ENCODE assay signal across 29 mouse cellular contexts in the genomic region with DNA sequence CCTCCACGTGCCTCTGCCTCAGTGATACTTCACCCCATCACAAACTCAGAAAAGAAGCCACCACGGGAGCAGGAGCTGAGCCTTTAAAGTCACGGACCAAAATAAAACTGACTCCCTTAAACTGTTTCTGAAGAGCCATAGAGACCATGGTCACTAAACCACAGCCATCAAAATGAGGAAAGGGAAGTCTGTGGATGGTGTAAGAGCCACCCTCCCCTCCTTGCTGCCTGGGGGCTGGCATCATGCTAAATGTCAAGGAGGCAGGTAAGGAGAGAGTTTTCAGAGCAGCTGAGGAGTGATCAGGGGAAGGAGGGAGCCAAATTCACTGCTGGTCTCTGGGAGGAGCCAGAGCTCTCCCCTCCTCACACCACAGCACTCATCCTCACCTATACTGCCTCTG.
A peak's percentile ranks its signal among the peaks of the same experiment; 100 is the strongest.
DNase-seq lines count a peak whose midpoint lies in the region; ATAC-seq lines count a peak whose summit lies in the region.
"Had no signal": no experiment of that assay in that cellular context is flagged by ENCODE, and none has a peak within 500 bp of the region (broad histone marks: within the 10 kb centered on the region; RNA-seq: fewer than 3 reads in every experiment).

No protein-coding gene starts in this region.

- peaks cover 10% of the 10 kb centered on the region; the same call in 1 of the 2 replicates for H3K4me1 ChIP-seq in hindbrain, embryonic 14.5 days (replicated peaks; ENCODE audit: control insufficient read depth, insufficient read depth, low read length)
- H3K4me1 ChIP-seq: heart, embryonic 13.5 days had no signal

- H3K27me3 ChIP-seq in hindbrain, embryonic 14.5 days (ENCODE audit: control insufficient read depth, insufficient read depth, low read length) = no peaks in the 10 kb centered on the region
- H3K27me3 ChIP-seq: embryonic facial prominence, embryonic 13.5 days; heart, embryonic 13.5 days; intestine, embryonic 15.5 days; limb, embryonic 12.5 days; neural tube, embryonic 12.5 days had no signal

- H3K9ac ChIP-seq in hindbrain, embryonic 14.5 days = no peak overlapping the region
- H3K9ac ChIP-seq: embryonic facial prominence, embryonic 13.5 days; heart, embryonic 13.5 days; intestine, embryonic 15.5 days; limb, embryonic 12.5 days; neural tube, embryonic 12.5 days had no signal

- intact Hi-C loops in heart, postnatal 25 days (cut with DNase I) = loop anchor here (10.0 kb wide), 1 partner anchor 270 kb away; no protein-coding TSS in a partner anchor

- no peaks in the 10 kb centered on the region for H3K36me3 ChIP-seq in hindbrain, embryonic 14.5 days (replicated peaks; ENCODE audit: control insufficient read depth, insufficient read depth)
- H3K36me3 ChIP-seq: embryonic facial prominence, embryonic 13.5 days; forebrain, embryonic 10.5 days; G1E; heart, embryonic 13.5 days; intestine, embryonic 15.5 days; limb, embryonic 12.5 days; neural tube, embryonic 12.5 days had no signal

- WGBS in hindbrain, embryonic 14.5 days = 58% methylated on average over 3 of the region's 3 CpGs

- peak; percentile 79 for DNase-seq in heart, adult 11 months
- DNase-seq in heart, postnatal 25 days (ENCODE audit: low spot score) = no peak
- peak; percentile 34 for DNase-seq in 416B (ENCODE audit: low read depth)
- DNase-seq in monocyte, adult 2 months (ENCODE audit: low read depth in 1 of 2, low spot score in 2 of 2) = peak; percentile 21 to 23
- DNase-seq in cerebellum, adult 9-11 months = no peak
- no peak for DNase-seq in hindbrain, embryonic 14.5 days (ENCODE audit: low spot score)
- DNase-seq in Muller cell, postnatal 12 days (ENCODE audit: inconsistent ontology term) = no peak
- DNase-seq: adrenal gland, postnatal 14 days; cerebellum, adult 2 months; gastrocnemius, adult 2 months; gastrocnemius, postnatal 36 days; heart, postnatal 10 days; kidney, adult 9 months; kidney, postnatal 10 days; layer of hippocampus, adult 9-11 months; lung, adult 2 months; midbrain, embryonic 14.5 days; right cerebral cortex, postnatal 14 days had no signal

- no peak overlapping the region for H3K27ac ChIP-seq in hindbrain, embryonic 14.5 days
- H3K27ac ChIP-seq: embryonic facial prominence, embryonic 13.5 days; forebrain, embryonic 10.5 days; gastrocnemius, adult 2 months; heart, embryonic 13.5 days; hindbrain, postnatal 0 days; intestine, embryonic 15.5 days; limb, embryonic 12.5 days; neural tube, embryonic 12.5 days had no signal

- no peaks in the 10 kb centered on the region for H3K9me3 ChIP-seq in hindbrain, embryonic 14.5 days (ENCODE audit: control insufficient read depth, low read length)
- H3K9me3 ChIP-seq: embryonic facial prominence, embryonic 13.5 days; forebrain, embryonic 10.5 days; G1E; heart, embryonic 13.5 days; intestine, embryonic 15.5 days; limb, embryonic 12.5 days; neural tube, embryonic 12.5 days had no signal

- no peak overlapping the region for H3K4me2 ChIP-seq in hindbrain, embryonic 14.5 days (replicated peaks)
- H3K4me2 ChIP-seq: embryonic facial prominence, embryonic 13.5 days; heart, embryonic 13.5 days; intestine, embryonic 15.5 days; limb, embryonic 12.5 days; liver, embryonic 11.5 days; neural tube, embryonic 12.5 days had no signal

- peak; percentile 74 for ATAC-seq in granulocyte monocyte progenitor cell, adult 5-6 weeks (replicated peaks; ENCODE audit: poor library complexity, severe bottlenecking)
- ATAC-seq in hindbrain, embryonic 14.5 days (ENCODE audit: low FRiP score) = no peak
- ATAC-seq: forebrain, embryonic 16.5 days; intestine, embryonic 15.5 days had no signal

- H3K4me3 ChIP-seq in hindbrain, embryonic 14.5 days (replicated peaks; ENCODE audit: low read length) = no peak overlapping the region
- H3K4me3 ChIP-seq: embryonic facial prominence, embryonic 13.5 days; forebrain, embryonic 10.5 days; gastrocnemius, adult 2 months; heart, embryonic 13.5 days; intestine, embryonic 15.5 days; limb, embryonic 12.5 days; neural tube, embryonic 12.5 days had no signal

Comparison
In these comparisons a context has a peak if more than half of its experiments do, and no peak if none do; other contexts are left out.
1. DNase-seq: peak in heart, adult 11 months (single experiment), 416B (single experiment) and monocyte, adult 2 months (2 of 2); none in heart, postnatal 25 days (single experiment), cerebellum, adult 9-11 months (single experiment), hindbrain, embryonic 14.5 days (single experiment) and Muller cell, postnatal 12 days (single experiment).